Mouse (Mus musculus): Measurements from ENCODE around the gene Crtc2. TPM values are rescaled to one million over a fixed set of nuclear protein-coding genes. Genes with fewer than 3 reads are reported as not detected.
A peak's percentile ranks its signal among the peaks of the same experiment; 100 is the strongest.

The Crtc2 gene
- total and polyA plus RNA-seq, 3 experiments = 7.1 to 66.9 TPM; not detected in 1

GRCm38 (mm10) chr3:90220088-90220487, 33.9 kb upstream of the Crtc2 start (continued):
- TF ChIP-seq TBP (IDR thresholded peaks at IDR 0.05; ENCODE audit: low read depth, low read length) (peak; percentile 65), POLR2AphosphoS5 (IDR thresholded peaks at IDR 0.05; ENCODE audit: borderline replicate concordance, low read depth, low read length) (no peak), ETS1 (IDR thresholded peaks at IDR 0.05; ENCODE audit: low read depth, low read length) (peak; percentile 33; the same call in 1 of the 2 replicates), TCF12 (IDR thresholded peaks at IDR 0.05; ENCODE audit: low read depth, low read length) (no peak; the same call in 1 of the 2 replicates), ZMIZ1 (IDR thresholded peaks at IDR 0.05; ENCODE audit: low read depth, low read length) (no peak), EP300 (IDR thresholded peaks at IDR 0.05; ENCODE audit: low read depth in 1 of 2, low read length in 2 of 2) (peak in 1 of 2 experiments; percentile 44; a peak in 1 of 4 replicates), ELF1 (IDR thresholded peaks at IDR 0.05; ENCODE audit: low read depth, low read length) (0 out of 2 replicates have a peak, but pooled peaks have one; percentile 12), ZKSCAN1 (IDR thresholded peaks at IDR 0.05; ENCODE audit: low read depth, low read length) (no peak), CTCF (IDR thresholded peaks at IDR 0.05 in 2 of 3, conservative IDR thresholded peaks at IDR 0.05 in 1 of 3; ENCODE audit: control insufficient read depth in 1 of 3, insufficient read depth in 1 of 3, low read depth in 2 of 3, low read length in 3 of 3, poor library complexity in 1 of 3, severe bottlenecking in 1 of 3) (peak; percentile 34 to 97 (median 84); a peak in 5 of 6 replicates), KAT2A (conservative IDR thresholded peaks at IDR 0.05; ENCODE audit: low read depth, low read length) (no peak), USF1 (IDR thresholded peaks at IDR 0.05; ENCODE audit: low read depth, low read length) (no peak), CHD1 (IDR thresholded peaks at IDR 0.05; ENCODE audit: low read depth, low read length) (0 out of 2 replicates have a peak, but pooled peaks have one; percentile 58), JUND (IDR thresholded peaks at IDR 0.05; ENCODE audit: low read depth, low read length) (no peak; the same call in 1 of the 2 replicates), MYC (IDR thresholded peaks at IDR 0.05; ENCODE audit: low read depth, low read length) (peak; percentile 71; the same call in 1 of the 2 replicates), ZC3H11A (IDR thresholded peaks at IDR 0.05; ENCODE audit: low read depth, low read length) (peak; percentile 81), E2F4 (IDR thresholded peaks at IDR 0.05; ENCODE audit: borderline replicate concordance, low read depth, low read length) (no peak)

DNA sequence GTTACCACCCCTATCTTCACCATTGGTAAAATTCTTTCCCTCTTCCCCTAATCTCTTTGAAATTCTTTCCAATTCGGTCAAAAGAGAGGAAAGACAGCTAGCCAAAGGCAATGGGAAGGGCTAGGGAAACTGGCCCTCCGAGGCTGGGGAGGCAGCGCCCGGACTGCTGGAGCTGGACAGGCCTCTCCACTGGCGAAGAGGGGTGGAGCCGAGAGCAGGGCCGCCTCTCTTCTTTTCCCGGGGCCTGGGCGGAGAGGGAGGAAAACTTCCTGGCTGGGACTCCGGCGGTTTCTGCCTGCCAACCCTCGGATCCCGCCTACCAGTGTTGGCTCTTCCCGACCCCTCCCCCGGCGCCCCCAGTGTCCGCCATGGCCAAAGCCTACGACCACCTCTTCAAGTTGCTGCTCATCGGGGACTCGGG, 33.4 kb upstream of the Crtc2 start:
- Histone ChIP-seq H3K4me3 (ENCODE audit: control insufficient read depth in 1 of 2, insufficient read depth in 1 of 2, low read depth in 2 of 2, low read length in 2 of 2) (peak overlapping the region; percentile 72 to 93), H3K9me3 (replicated peaks; ENCODE audit: insufficient read depth, low read length) (no peaks in the 10 kb centered on the region), H3K9ac (ENCODE audit: control insufficient read depth, low read depth, low read length, poor library complexity, severe bottlenecking) (peak overlapping the region; percentile 76), H3K4me1 (ENCODE audit: control insufficient read depth in 1 of 2, insufficient read depth in 2 of 2, low read length in 2 of 2) (peaks cover 21 to 22% of the 10 kb centered on the region in 2 experiments), H3K27ac (ENCODE audit: control insufficient read depth, low read depth, low read length) (peak overlapping the region; percentile 19), H3K27me3 (ENCODE audit: control insufficient read depth in 1 of 2, insufficient read depth in 2 of 2, low read length in 2 of 2) (no peaks in the 10 kb centered on the region), H3K79me2 (ENCODE audit: control insufficient read depth, insufficient read depth, low read length, poor library complexity) (no peaks in the 10 kb centered on the region), H3K36me3 (ENCODE audit: control insufficient read depth in 1 of 2, insufficient read depth in 2 of 2, low read length in 2 of 2) (peaks cover 0 to 18% of the 10 kb centered on the region in 2 experiments; a peak in 2 of 4 replicates)
- TF ChIP-seq EP300 (IDR thresholded peaks at IDR 0.05; ENCODE audit: low read depth in 1 of 2, low read length in 2 of 2) = 0 out of 4 replicates have a peak, but pooled peaks of 1 of the 2 experiments have one; percentile 0
- 0 out of 2 replicates have a peak, but pooled peaks have one; percentile 21 for TF ChIP-seq SIN3A (IDR thresholded peaks at IDR 0.05; ENCODE audit: low read length)
- TF ChIP-seq POLR2A (IDR thresholded peaks at IDR 0.05; ENCODE audit: control insufficient read depth in 1 of 2, insufficient read depth in 1 of 2, low read depth in 1 of 2, low read length in 2 of 2, poor library complexity in 1 of 2) = no peak
- no peak for TF ChIP-seq GATA1 (IDR thresholded peaks at IDR 0.05; ENCODE audit: low read depth, low read length)
- DNase-seq (ENCODE audit: low read depth, low spot score) = peak; percentile 58
